Mouse (Mus musculus) CH12.LX (cell line): ENCODE measurements around the gene Gm4302. TPM values are rescaled to one million over a fixed set of nuclear protein-coding genes. Genes with fewer than 3 reads are reported as not detected.
"Not testable (repeated sequence)": the region's sequence is repeated elsewhere in the genome, so short reads cannot be mapped to it uniquely, and the experiment has no call there.

Experiments used
- DNase-seq: peaks from one replicate; pipeline ENCODE4 v3.0.0-alpha.2; 2013; ENCODE audit errors: extremely low read depth
- H3K27ac ChIP-seq: 2 replicates; pipeline ENCODE4 v1.5.1; 2012; ENCODE audit warnings: low read depth, mild to moderate bottlenecking, control low read depth, moderate library complexity; ENCODE audit not compliant: insufficient read depth
- H3K27me3 ChIP-seq: replicated peaks from 2 replicates; pipeline ENCODE3; 2012; ENCODE audit warnings: inconsistent platforms
- H3K36me3 ChIP-seq, 2 experiments: replicated peaks in 1 of 2; 2 replicates each; pipeline versions ENCODE3 to v1.6.1; 2012; ENCODE audit warnings: inconsistent platforms in 1 of 2, low read length in 1 of 2, mild to moderate bottlenecking in 1 of 2, mixed read lengths in 1 of 2, moderate library complexity in 1 of 2; ENCODE audit not compliant: control insufficient read depth in 1 of 2, insufficient read depth in 1 of 2
- H3K4me1 ChIP-seq, 2 experiments: 2 replicates each; pipeline ENCODE4 v1.6.1; 2012; ENCODE audit warnings: inconsistent platforms in 1 of 2, moderate library complexity in 1 of 2; ENCODE audit not compliant: insufficient read depth in 2 of 2, control insufficient read depth in 1 of 2
- H3K4me2 ChIP-seq: 2 replicates; pipeline ENCODE4 v1.6.1; 2012; ENCODE audit warnings: low read depth, mild to moderate bottlenecking, control low read depth; ENCODE audit not compliant: poor library complexity, insufficient read depth, severe bottlenecking
- H3K4me3 ChIP-seq, 3 experiments: fragments of 150-350 bp in 1 of 3; sonication (generic) in 1 of 3; replicated peaks in 1 of 3; 2 replicates each; pipeline versions ENCODE3 to v1.5.1; 2011 to 2012; ENCODE audit warnings: low read depth in 2 of 3, low read length in 2 of 3, mild to moderate bottlenecking in 2 of 3, moderate library complexity in 2 of 3, control low read depth in 1 of 3, improper control_type of control experiment in 1 of 3, inconsistent platforms in 1 of 3, mixed read lengths in 1 of 3; ENCODE audit not compliant: poor library complexity in 1 of 3
- H3K79me2 ChIP-seq: replicated peaks from 2 replicates; pipeline ENCODE4 v1.6.1; 2012; ENCODE audit warnings: mild to moderate bottlenecking, moderate library complexity; ENCODE audit not compliant: control insufficient read depth, poor library complexity, insufficient read depth, severe bottlenecking; ENCODE audit errors: extremely low read depth
- H3K9ac ChIP-seq: 2 replicates; pipeline ENCODE4 v1.6.1; 2012; ENCODE audit warnings: low read depth, mild to moderate bottlenecking, control low read depth, moderate library complexity; ENCODE audit not compliant: insufficient read depth
- H3K9me3 ChIP-seq: replicated peaks from 2 replicates; pipeline ENCODE3; 2012; ENCODE audit warnings: low read length, inconsistent platforms, mixed read lengths
- CTCF ChIP-seq, 2 experiments: IDR thresholded peaks in 1 of 2; conservative IDR thresholded peaks in 1 of 2; 2 replicates each; pipeline ENCODE4 v1.5.1; 2011 to 2012; ENCODE audit warnings: low read depth in 2 of 2, low read length in 2 of 2, improper control_type of control experiment in 1 of 2, inconsistent platforms in 1 of 2, mild to moderate bottlenecking in 1 of 2, moderate library complexity in 1 of 2
- MAZ ChIP-seq: IDR thresholded peaks from 2 replicates; pipeline ENCODE4 v1.6.1; 2012; ENCODE audit warnings: low read depth, mild to moderate bottlenecking, inconsistent platforms, low read length, improper control_type of control experiment, moderate library complexity
- MEF2A ChIP-seq: IDR thresholded peaks from 2 replicates; pipeline ENCODE4 v1.6.1; 2014; ENCODE audit warnings: low read depth, mild to moderate bottlenecking, inconsistent platforms, low read length, improper control_type of control experiment, borderline replicate concordance
- MXI1 ChIP-seq: IDR thresholded peaks from 2 replicates; pipeline ENCODE4 v1.6.1; 2011; ENCODE audit warnings: mild to moderate bottlenecking, low read depth, low read length, improper control_type of control experiment
- NELFE ChIP-seq: IDR thresholded peaks from 2 replicates; pipeline ENCODE4 v1.6.1; 2011; ENCODE audit warnings: low read depth, low read length, improper control_type of control experiment
- POLR2AphosphoS2 ChIP-seq: IDR thresholded peaks from 2 replicates; pipeline ENCODE4 v1.6.1; 2011; ENCODE audit warnings: low read depth, low read length, improper control_type of control experiment
- SMC3 ChIP-seq: IDR thresholded peaks from 2 replicates; pipeline ENCODE4 v1.6.1; 2011; ENCODE audit warnings: low read depth, low read length, improper control_type of control experiment
- TCF12 ChIP-seq: IDR thresholded peaks from 2 replicates; pipeline ENCODE4 v1.6.1; 2014; ENCODE audit warnings: low read depth, mild to moderate bottlenecking, inconsistent platforms, low read length, improper control_type of control experiment
- ZKSCAN1 ChIP-seq: IDR thresholded peaks from 2 replicates; pipeline ENCODE4 v1.6.1; 2012; ENCODE audit warnings: low read depth, inconsistent platforms, low read length, improper control_type of control experiment, borderline replicate concordance
- dilution Hi-C: fragments of 300-500 bp; cut with MboI; formaldehyde crosslinking; loops from 2 replicates; pipeline ENCODE4 v1.14.3; 2020; ENCODE audit warnings: low sequenced_read_pairs; ENCODE audit not compliant: extremely low pct_unique_long_range_greater_than_20kb, extremely low pct_ligation_motif_present
- in situ Hi-C: fragments of 300-500 bp; cut with MboI; formaldehyde crosslinking; loops from 3 replicates; pipeline ENCODE4 v1.14.3; 2019; ENCODE audit warnings: low sequenced_read_pairs, low pct_ligation_motif_present, low pct_unique_long_range_greater_than_20kb, mixed read lengths
- polyA plus RNA-seq: library from polyadenylated mRNA; unstranded; fragments of >175 nt; gene quantifications from 2 replicates; pipeline ENCODE4 v1.2.1, GENCODE M21; 2012; ENCODE audit warnings: low read depth; ENCODE audit not compliant: insufficient read length
- total RNA-seq, 2 experiments: library from RNA; depleted of rRNA; stranded (reverse); fragments of 300-350 nt in 1 of 2; fragments of >200 nt in 1 of 2; gene quantifications; 2 replicates each; pipeline ENCODE4 v1.2.3; 2012 to 2014

Gene Gm4302
- total RNA-seq (2012; rRNA removed) (not detected in 2 replicates), total RNA-seq (2014; rRNA removed) (not detected in 2 replicates), polyA plus RNA-seq (not detected in 2 replicates)

DNA sequence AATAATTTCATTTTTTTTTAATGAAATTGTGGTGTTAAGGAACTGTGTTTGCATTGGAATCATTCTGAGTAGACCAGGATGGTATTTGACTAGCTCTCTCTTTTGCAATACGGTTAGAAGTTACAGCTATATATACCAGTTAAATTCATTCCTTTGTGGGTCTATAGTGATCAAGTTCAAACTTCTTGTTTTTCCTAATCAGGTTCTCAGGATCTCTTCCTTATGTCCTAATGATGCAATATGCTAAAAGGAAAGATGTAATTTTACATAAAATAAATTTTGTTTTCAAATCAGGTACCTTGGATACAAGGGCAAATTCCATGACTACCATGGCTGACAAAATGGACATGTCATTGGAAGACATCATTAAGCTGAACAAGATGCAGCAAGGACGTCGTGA is at the start of gene Gm4302:
TSS of gene Gm4302 (plus strand) at position 301 of the 400 bp plus-strand sequence.
- DNase-seq, H3K9ac ChIP-seq, in situ Hi-C loops, H3K79me2 ChIP-seq, dilution Hi-C loops, H3K4me3 ChIP-seq, H3K27ac ChIP-seq, H3K9me3 ChIP-seq, H3K36me3 ChIP-seq, H3K27me3 ChIP-seq, H3K4me2 ChIP-seq, H3K4me1 ChIP-seq: not testable (repeated sequence)

- TF ChIP-seq SMC3 (no peak), CTCF (conservative IDR thresholded peaks at IDR 0.05 in 1 of 2, IDR thresholded peaks at IDR 0.05 in 1 of 2; ENCODE audit: low read depth in 2 of 2, low read length in 2 of 2) (no peak), NELFE (no peak), TCF12 (no peak), POLR2AphosphoS2 (no peak), ZKSCAN1 (no peak), MEF2A (no peak), MAZ (no peak), MXI1 (no peak)
- TF ChIP-seq, all 38 proteins: peak for 0
- DNase-seq: no peak
- no peak overlapping the region for H3K4me3 ChIP-seq
- no peaks in the 10 kb centered on the region for H3K27me3 ChIP-seq
- no peaks in the 10 kb centered on the region for H3K36me3 ChIP-seq
- in situ Hi-C loops (no loop called here), dilution Hi-C loops (no loop called here)
- H3K4me1 ChIP-seq: no peaks in the 10 kb centered on the region
- peaks cover 14% of the 10 kb centered on the region for H3K9me3 ChIP-seq
- H3K9ac ChIP-seq: no peak overlapping the region
- H3K79me2 ChIP-seq: no peaks in the 10 kb centered on the region
- H3K4me2 ChIP-seq: no peak overlapping the region
- H3K27ac ChIP-seq: no peak overlapping the region
These were observed 44.5 kb upstream of the Gm4302 start for GRCm38 (mm10) chr10:100296105-100296504.

GRCm38 (mm10) chr10:100300106-100300505 is 40.5 kb upstream of the Gm4302 start:
- DNase-seq, H3K9ac ChIP-seq, H3K79me2 ChIP-seq, H3K4me2 ChIP-seq, H3K4me3 ChIP-seq, in situ Hi-C loops, H3K36me3 ChIP-seq, H3K4me1 ChIP-seq, H3K27me3 ChIP-seq, dilution Hi-C loops, H3K27ac ChIP-seq: not testable (repeated sequence)
- peaks cover 22% of the 10 kb centered on the region for H3K9me3 ChIP-seq

DNA sequence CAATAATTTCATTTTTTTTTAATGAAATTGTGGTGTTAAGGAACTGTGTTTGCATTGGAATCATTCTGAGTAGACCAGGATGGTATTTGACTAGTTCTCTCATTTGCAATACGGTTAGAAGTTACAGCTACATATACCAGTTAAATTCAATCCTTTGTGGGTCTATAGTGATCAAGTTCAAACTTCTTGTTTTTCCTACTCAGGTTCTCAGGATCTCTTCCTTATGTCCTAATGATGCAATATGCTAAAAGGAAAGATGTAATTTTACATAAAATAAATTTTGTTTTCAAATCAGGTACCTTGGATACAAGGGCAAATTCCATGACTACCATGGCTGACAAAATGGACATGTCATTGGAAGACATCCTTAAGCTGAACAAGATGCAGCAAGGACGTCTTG is 5.3 kb upstream of the Gm4302 start, which contains the start of gene Gm4301:
TSS of gene Gm4301 (plus strand) at position 301 of the 400 bp plus-strand sequence.
- H3K4me3 ChIP-seq, H3K27me3 ChIP-seq, H3K4me1 ChIP-seq, in situ Hi-C loops, H3K79me2 ChIP-seq, H3K9ac ChIP-seq, H3K27ac ChIP-seq, H3K9me3 ChIP-seq, H3K4me2 ChIP-seq, H3K36me3 ChIP-seq, dilution Hi-C loops, DNase-seq: not testable (repeated sequence)

- H3K4me1 ChIP-seq, H3K27ac ChIP-seq, H3K9me3 ChIP-seq, DNase-seq, H3K27me3 ChIP-seq, dilution Hi-C loops, H3K4me2 ChIP-seq, in situ Hi-C loops, H3K9ac ChIP-seq, H3K4me3 ChIP-seq, H3K36me3 ChIP-seq, H3K79me2 ChIP-seq: not testable (repeated sequence)
These were observed 5.0 kb downstream of the Gm4302 start, which contains the start of gene Gm4303 for GRCm38 (mm10) chr10:100345672-100346071. TSS of gene Gm4303 (plus strand) at chr10:100345972.
